Mouse (Mus musculus): ENCODE measurements around the gene Ppp1r16b.
"Not testable (repeated sequence)": the region's sequence is repeated elsewhere in the genome, so short reads cannot be mapped to it uniquely, and the experiment has no call there.

Gene Ppp1r16b

GRCm38 (mm10) chr2:158723806-158724205 lies 58.6 kb downstream of the Ppp1r16b start:
- peak; percentile 44 for DNase-seq (ENCODE audit: low spot score)

GRCm38 (mm10) chr2:158726252-158726651 lies 61.1 kb downstream of the Ppp1r16b start:
- DNase-seq (ENCODE audit: low spot score): no peak

DNA sequence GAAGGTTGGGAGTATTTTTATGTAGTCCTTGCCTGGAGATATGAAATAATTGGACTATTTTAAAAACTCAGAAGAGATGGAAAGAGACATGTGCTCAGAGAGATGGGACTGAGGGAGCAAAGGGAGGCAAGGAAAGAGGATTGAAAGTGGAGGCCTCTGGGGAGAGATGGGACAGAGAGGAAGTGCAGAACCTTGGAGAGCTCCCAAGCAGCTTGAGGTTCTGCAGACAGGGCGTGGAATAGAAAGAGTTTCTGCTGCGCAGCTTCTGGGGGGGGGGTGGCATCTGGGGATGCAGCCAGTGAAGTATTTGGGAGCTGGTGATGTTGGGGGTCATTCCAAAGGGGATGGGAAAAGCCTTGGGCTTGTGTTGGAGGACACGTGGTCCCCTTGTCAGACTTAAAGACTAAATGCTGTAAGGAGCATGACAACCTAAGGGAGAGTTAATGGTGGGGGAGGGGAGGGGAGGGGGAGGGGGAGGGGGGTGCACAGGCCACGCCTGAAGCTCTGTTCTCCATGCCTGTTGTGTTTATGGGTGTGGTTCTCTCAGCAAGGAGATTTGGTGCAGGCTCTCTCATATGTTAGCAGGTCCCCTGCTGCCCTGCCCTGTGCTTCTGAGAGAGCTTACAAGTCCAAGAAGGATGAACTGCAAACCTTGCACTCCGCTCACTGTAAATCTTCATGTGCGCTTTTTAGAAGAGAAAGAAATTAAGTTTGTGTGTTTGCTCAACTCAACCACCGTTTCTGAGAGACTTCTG lies 63.0 kb downstream of the Ppp1r16b start:
- DNase-seq (ENCODE audit: low spot score): no peak

- no peak for DNase-seq (ENCODE audit: low spot score)
These were observed 65.7 kb downstream of the Ppp1r16b start for GRCm38 (mm10) chr2:158730896-158731295.

GRCm38 (mm10) chr2:158732521-158732920 lies 67.3 kb downstream of the Ppp1r16b start:
- no peak for DNase-seq (ENCODE audit: low spot score)

DNA sequence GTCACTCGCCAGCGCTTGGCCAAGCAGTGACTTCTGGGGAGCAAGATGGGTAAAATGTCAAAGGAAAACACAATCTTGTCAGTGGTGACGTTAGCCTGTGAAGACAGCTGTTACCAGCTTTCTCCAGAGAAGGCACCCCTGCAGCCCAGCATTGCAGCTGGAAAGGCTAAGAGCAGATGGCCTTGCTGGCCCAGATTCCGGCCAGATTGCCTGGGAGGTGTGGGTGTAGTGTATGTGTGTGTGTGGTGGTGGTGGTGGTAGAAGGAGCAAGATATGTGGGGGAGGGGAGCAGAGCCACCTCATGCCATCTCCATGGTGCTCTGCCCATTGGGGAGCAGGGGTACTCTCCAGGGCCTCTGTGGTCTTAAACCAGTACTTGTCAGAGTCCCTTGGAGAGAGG lies 67.9 kb downstream of the Ppp1r16b start:
- DNase-seq (ENCODE audit: low spot score): no peak

GRCm38 (mm10) chr2:158733914-158734313 lies 68.7 kb downstream of the Ppp1r16b start:
- peak; percentile 74 for DNase-seq (ENCODE audit: low spot score)

DNA sequence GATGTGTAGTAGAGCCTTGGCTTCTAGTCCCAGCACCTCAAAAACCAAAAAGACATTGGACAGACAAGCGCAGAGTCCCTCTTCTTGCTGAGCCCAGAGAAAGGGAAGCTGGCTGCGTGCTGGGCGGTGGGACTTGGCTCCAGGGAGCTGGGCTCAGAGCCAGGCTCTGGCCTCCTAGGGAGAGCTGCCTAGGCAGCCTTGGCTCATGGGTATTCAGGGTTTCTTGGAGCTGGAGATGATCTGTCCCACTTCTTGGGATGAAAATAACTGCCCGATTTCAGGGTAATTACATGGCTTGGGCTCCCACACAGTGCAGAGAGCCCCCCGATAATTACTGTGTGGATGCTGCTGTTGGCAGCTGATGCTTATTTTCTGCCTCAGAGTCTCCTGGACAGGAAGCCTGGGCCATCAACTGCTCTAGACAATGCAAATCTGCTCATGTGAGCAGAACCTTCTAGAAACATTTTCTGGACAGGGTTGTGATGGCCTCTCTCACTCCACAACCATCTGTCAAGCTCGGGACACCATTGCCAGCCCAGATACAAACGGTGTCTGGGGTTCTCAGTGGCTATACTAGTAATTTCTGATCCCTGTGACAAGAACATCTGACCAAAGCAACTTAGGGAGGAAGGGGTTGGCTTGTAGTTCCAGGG lies 69.4 kb downstream of the Ppp1r16b start:
- DNase-seq (ENCODE audit: low spot score): no peak

DNA sequence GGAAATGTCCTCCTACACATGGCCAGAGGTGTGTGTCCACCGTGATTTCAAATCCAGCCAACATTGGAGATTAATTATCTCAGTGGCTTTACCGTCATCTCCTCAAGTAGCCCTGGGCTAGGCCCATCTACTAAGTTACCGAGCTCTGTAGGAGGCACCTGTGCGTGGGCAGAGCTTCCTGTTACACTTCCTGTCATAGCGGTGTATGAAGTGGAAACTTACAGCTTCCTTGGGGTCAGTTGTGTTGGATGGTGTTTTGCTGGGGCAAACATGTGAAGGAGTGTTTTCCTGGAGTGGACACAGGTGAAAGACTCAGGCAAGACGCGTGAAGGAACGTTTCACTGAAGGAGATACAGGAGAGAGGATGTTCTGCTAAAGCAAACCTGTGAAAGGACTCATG lies 70.1 kb downstream of the Ppp1r16b start:
- peak; percentile 73 for DNase-seq (ENCODE audit: low spot score)

- DNase-seq (ENCODE audit: low spot score): not testable (repeated sequence)
These were observed 71.0 kb downstream of the Ppp1r16b start for GRCm38 (mm10) chr2:158736247-158736646.

DNA sequence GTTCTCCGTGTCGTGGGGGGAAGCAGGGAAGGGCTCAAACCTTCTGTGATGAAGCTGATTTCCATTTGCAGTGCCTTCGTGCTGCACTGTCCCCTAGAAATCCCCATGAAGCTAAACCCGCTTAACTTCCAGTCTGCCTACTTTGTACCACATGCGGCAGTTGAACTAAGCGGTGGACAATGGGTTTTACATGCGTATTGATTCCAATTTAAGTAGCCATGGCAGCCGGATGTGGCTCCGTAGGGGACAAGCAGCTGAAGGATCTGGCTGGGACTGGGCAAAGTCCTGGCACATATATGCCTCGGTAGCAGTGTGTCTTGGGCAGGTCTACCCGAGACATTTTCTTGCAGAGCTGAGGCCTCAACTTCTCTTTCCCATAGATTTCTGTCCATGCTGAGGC lies 73.4 kb downstream of the Ppp1r16b start:
- DNase-seq (ENCODE audit: low spot score): no peak

DNA sequence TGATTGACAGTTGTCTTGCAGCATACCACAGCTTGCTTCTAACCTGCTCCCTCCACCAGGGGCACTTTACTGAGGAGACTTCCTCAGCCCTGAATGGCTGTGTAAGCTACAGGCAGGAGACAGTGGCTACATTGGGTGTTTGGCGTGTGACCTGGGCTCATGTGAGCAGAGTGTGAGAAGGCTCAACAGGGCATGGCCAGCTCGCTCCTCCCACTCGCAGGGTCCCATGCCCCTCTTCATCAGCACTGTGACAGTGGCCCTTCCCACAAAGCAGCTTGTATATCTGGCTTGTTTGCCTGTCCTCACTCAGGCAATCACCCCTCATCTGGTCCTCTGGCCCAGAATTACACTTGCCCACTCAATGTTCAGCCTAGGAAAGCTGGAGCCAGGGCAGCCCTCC lies 73.9 kb downstream of the Ppp1r16b start:
- DNase-seq (ENCODE audit: low spot score): no peak

- DNase-seq (ENCODE audit: low spot score): no peak
These were observed 75.9 kb downstream of the Ppp1r16b start for GRCm38 (mm10) chr2:158741011-158741501.

GRCm38 (mm10) chr2:158742431-158742830 lies 77.2 kb downstream of the Ppp1r16b start:
- no peak for DNase-seq (ENCODE audit: low spot score)

GRCm38 (mm10) chr2:158743518-158744141 lies 78.4 kb downstream of the Ppp1r16b start:
- no peak for DNase-seq (ENCODE audit: low spot score)

GRCm38 (mm10) chr2:158745049-158745482 lies 79.9 kb downstream of the Ppp1r16b start:
- peak; percentile 52 for DNase-seq (ENCODE audit: low spot score)

GRCm38 (mm10) chr2:158746164-158746563 lies 81.0 kb downstream of the Ppp1r16b start:
- DNase-seq (ENCODE audit: low spot score): no peak

DNA sequence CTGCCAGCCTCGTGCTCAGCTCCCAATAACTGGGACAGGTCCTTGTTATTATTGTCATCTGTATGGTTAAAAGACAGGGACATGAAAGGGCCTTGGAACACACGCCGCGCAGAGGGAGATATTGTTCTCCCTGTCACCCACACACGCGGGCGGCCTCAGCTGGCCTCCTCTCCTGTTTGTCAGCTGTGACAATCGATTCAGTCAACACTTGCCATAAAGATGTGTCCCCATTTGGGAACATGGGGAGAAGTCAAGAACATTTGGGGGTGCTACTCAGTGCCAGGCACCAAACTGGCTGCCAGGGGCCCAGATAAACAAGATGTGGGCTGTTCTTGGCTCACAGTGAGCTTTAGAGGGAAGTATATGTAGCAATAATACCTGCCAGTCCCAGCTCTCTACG lies 84.2 kb downstream of the Ppp1r16b start:
- DNase-seq (ENCODE audit: low spot score): no peak

GRCm38 (mm10) chr2:158760231-158760630 lies 95.0 kb downstream of the Ppp1r16b start:
- DNase-seq (ENCODE audit: low spot score): no peak

GRCm38 (mm10) chr2:158762339-158762738 lies 97.1 kb downstream of the Ppp1r16b start:
- no peak for DNase-seq (ENCODE audit: low spot score)

- DNase-seq (ENCODE audit: low spot score): peak; percentile 95
These were observed 102.6 kb downstream of the Ppp1r16b start, which contains the start of gene Fam83d for GRCm38 (mm10) chr2:158767742-158768339. TSS of gene Fam83d (plus strand) at chr2:158768093.

DNA sequence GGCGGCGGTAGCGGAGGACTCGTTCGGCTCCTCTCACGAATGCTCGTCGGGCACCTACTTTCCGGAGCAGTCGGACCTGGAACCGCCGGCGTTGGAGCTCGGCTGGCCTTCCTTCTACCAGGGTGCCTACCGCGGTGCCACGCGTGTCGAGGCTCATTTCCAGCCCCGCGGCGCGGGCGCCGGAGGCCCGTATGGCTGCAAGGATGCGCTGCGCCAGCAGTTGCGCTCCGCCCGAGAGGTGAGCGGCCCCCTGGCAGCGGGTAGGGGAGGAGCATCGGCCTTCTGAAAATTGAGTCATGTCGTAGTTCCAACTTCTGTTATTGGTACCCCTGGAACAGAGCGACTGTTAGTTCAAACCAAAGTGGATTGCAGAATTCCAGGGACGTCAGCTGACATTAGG lies 103.2 kb downstream of the Ppp1r16b start:
- DNase-seq (ENCODE audit: low spot score): peak; percentile 58

Measured in T-cell, adult 2 months (primary cell).